Mouse (Mus musculus) bone marrow, adult 2 months (tissue): Measurements from ENCODE around the gene Clcf1.

Source experiments
- CTCF ChIP-seq: fragments of 200-500 bp; IDR thresholded peaks from 2 replicates; pipeline ENCODE4 v1.5.1; 2011; ENCODE audit warnings: low read length, control low read depth; ENCODE audit not compliant: control insufficient read depth, insufficient read depth
- POLR2A ChIP-seq: fragments of 200-500 bp; IDR thresholded peaks from 2 replicates; pipeline ENCODE4 v1.6.1; 2011; ENCODE audit warnings: low read depth, mild to moderate bottlenecking, control low read depth, low read length, borderline replicate concordance; ENCODE audit not compliant: control insufficient read depth

DNA sequence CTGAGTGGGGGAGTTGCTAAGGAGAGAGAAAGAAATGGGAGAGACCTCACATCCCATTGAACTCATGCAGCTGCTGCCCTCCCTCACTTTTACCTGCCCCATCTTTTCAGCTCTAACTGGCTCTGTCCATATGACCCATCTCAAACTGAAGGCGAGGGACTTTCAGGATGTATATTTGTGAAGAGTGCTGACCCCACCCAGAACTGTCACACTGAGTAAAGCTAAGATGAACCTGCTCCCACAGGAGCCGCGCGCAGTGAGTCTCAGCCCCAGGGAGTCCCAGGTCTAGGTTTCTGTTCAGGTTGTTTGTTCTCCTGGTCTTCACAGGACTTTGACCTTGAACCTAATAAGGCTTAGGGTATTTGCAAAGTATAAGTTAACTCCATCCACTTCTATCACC is 14.9 kb downstream of the Clcf1 start:
- TF ChIP-seq CTCF = no peak
- TF ChIP-seq POLR2A = no peak
